In genomic region chr11:73108195-73108897, GRCm38 (mm10) we compare ENCODE assay signal across 12 mouse cellular contexts. TPM values are rescaled to one million over a fixed set of nuclear protein-coding genes. Genes with fewer than 3 reads are reported as not detected.
DNase-seq lines count a peak whose midpoint lies in the region; ATAC-seq and TF ChIP-seq lines count a peak whose summit lies in the region.
"Had no signal": no experiment of that assay in that cellular context is flagged by ENCODE, and none has a peak within 500 bp of the region (broad histone marks: within the 10 kb centered on the region; RNA-seq: fewer than 3 reads in every experiment).

No protein-coding gene starts in this region.

- peak in 1 of 2 experiments; percentile 16 for DNase-seq in layer of hippocampus, adult 2 months (ENCODE audit: low spot score in 2 of 2)
- DNase-seq in layer of hippocampus, adult 11-12 months (ENCODE audit: low spot score), result no peak
- DNase-seq in T-cell, adult 2 months (ENCODE audit: low spot score), result peak; percentile 55
- peak; percentile 70 to 73 for DNase-seq in thymus, postnatal 10 days (ENCODE audit: low spot score in 2 of 2)
- DNase-seq in forebrain, postnatal 0 days, result no peak
- no peak for DNase-seq in lung, postnatal 10 days
- no peak for DNase-seq in gastrocnemius, adult 8-10 months (ENCODE audit: low spot score in 2 of 2)
- DNase-seq: cerebellum, adult 11-12 months; embryo, embryonic 11 days had no signal

- no peak overlapping the region for H3K9ac ChIP-seq in forebrain, postnatal 0 days
- H3K9ac ChIP-seq: hindbrain, embryonic 14.5 days had no signal

- no peaks in the 10 kb centered on the region for H3K9me3 ChIP-seq in forebrain, postnatal 0 days (ENCODE audit: low read length)

- H3K4me2 ChIP-seq in forebrain, postnatal 0 days (ENCODE audit: low read depth), result no peak overlapping the region
- H3K4me2 ChIP-seq: hindbrain, embryonic 14.5 days had no signal

- H3K36me3 ChIP-seq in forebrain, postnatal 0 days (ENCODE audit: insufficient read depth), result no peaks in the 10 kb centered on the region

- H3K27me3 ChIP-seq in forebrain, postnatal 0 days (ENCODE audit: insufficient read depth, low read length), result no peaks in the 10 kb centered on the region

- peak overlapping the region; percentile 46; the same call in 1 of the 2 replicates for H3K27ac ChIP-seq in layer of hippocampus, adult 2 months
- no peak overlapping the region for H3K27ac ChIP-seq in forebrain, postnatal 0 days (ENCODE audit: low read depth, low read length)
- H3K27ac ChIP-seq: hindbrain, embryonic 14.5 days; kidney, postnatal 0 days had no signal

- ATAC-seq in inflammation-experienced regulatory T-cells, adult 6 months, result peak; percentile 90
- no peak for ATAC-seq in forebrain, postnatal 0 days

- no peaks in the 10 kb centered on the region for H3K4me1 ChIP-seq in forebrain, postnatal 0 days (ENCODE audit: insufficient read depth)

- no peak overlapping the region for H3K4me3 ChIP-seq in layer of hippocampus, adult 2 months
- no peak overlapping the region for H3K4me3 ChIP-seq in forebrain, postnatal 0 days (ENCODE audit: low read depth, low read length)

- WGBS in forebrain, postnatal 0 days, result 74% methylated on average over 5 of the region's 5 CpGs

- no peak for TF ChIP-seq CTCF in layer of hippocampus, adult 2 months (conservative IDR thresholded peaks at IDR 0.05)
- TF ChIP-seq CTCF in forebrain, postnatal 0 days (IDR thresholded peaks at IDR 0.05; ENCODE audit: low read depth), result no peak

RNA-seq across cellular contexts. Expression of gene Itgae, which starts 18.0 kb away (rescaled TPM):
- under 1 TPM; 0.15 to 0.20 TPM for total RNA-seq in layer of hippocampus, adult 2 months (2021)
- 100 to 1,000 TPM in 2 of 3 experiments, 10 to 100 TPM in 1; 30.7 to 110 (median 101) TPM for polyA plus RNA-seq in inflammation-experienced regulatory T-cells, adult 6 months (2017; shearing (Covaris generic))
- total RNA-seq in forebrain, postnatal 0 days (2014; rRNA removed), result 0.08 and 0.24 TPM in 2 replicates
- 0.20 and 0.21 TPM in 2 replicates for polyA plus RNA-seq in forebrain, postnatal 0 days (2015; fragmentation: Nextera tagmentation; extraction: Ambion mirVana)
- total RNA-seq in gastrocnemius, adult 8-10 months (2022), result under 1 TPM in 3 of 4 experiments, not detected in 1; 0.08 to 0.10 (median 0.09) TPM

RNA-seq across cellular contexts. Expression of gene Haspin, which starts 29.7 kb away (rescaled TPM):
- total RNA-seq in layer of hippocampus, adult 2 months (2021), result under 1 TPM; 0.33 to 0.44 TPM
- polyA plus RNA-seq in inflammation-experienced regulatory T-cells, adult 6 months (2017; shearing (Covaris generic)), result 10 to 100 TPM in 1 of 3 experiments, 1 to 10 TPM in 2; 6.7 to 11.1 (median 8.1) TPM
- 0.85 and 2.0 TPM in 2 replicates for total RNA-seq in forebrain, postnatal 0 days (2014; rRNA removed)
- 2.3 and 2.4 TPM in 2 replicates for polyA plus RNA-seq in forebrain, postnatal 0 days (2015; fragmentation: Nextera tagmentation; extraction: Ambion mirVana)
- not detected for total RNA-seq in gastrocnemius, adult 8-10 months (2022)

RNA-seq across cellular contexts. Expression of gene P2rx5, which starts 51.9 kb away (rescaled TPM):
- 1 to 10 TPM; 2.0 to 3.1 TPM for total RNA-seq in layer of hippocampus, adult 2 months (2021)
- polyA plus RNA-seq in inflammation-experienced regulatory T-cells, adult 6 months (2017; shearing (Covaris generic)), result under 1 TPM in 2 of 3 experiments, not detected in 1; 0.23 to 0.24 TPM
- total RNA-seq in forebrain, postnatal 0 days (2014; rRNA removed), result 0.46 and 0.57 TPM in 2 replicates
- 0.69 TPM in 2 replicates for polyA plus RNA-seq in forebrain, postnatal 0 days (2015; fragmentation: Nextera tagmentation; extraction: Ambion mirVana)
- 1 to 10 TPM; 6.4 to 9.5 (median 7.0) TPM for total RNA-seq in gastrocnemius, adult 8-10 months (2022)

Comparison
In these comparisons a context has a peak if more than half of its experiments do, and no peak if none do; other contexts are left out.
1. DNase-seq: peak in T-cell, adult 2 months (single experiment) and thymus, postnatal 10 days (2 of 2); none in layer of hippocampus, adult 11-12 months (single experiment), forebrain, postnatal 0 days (single experiment), lung, postnatal 10 days (single experiment) and gastrocnemius, adult 8-10 months (0 of 2).